20 mouse cellular contexts compared by ENCODE assay signal in the genomic region with DNA sequence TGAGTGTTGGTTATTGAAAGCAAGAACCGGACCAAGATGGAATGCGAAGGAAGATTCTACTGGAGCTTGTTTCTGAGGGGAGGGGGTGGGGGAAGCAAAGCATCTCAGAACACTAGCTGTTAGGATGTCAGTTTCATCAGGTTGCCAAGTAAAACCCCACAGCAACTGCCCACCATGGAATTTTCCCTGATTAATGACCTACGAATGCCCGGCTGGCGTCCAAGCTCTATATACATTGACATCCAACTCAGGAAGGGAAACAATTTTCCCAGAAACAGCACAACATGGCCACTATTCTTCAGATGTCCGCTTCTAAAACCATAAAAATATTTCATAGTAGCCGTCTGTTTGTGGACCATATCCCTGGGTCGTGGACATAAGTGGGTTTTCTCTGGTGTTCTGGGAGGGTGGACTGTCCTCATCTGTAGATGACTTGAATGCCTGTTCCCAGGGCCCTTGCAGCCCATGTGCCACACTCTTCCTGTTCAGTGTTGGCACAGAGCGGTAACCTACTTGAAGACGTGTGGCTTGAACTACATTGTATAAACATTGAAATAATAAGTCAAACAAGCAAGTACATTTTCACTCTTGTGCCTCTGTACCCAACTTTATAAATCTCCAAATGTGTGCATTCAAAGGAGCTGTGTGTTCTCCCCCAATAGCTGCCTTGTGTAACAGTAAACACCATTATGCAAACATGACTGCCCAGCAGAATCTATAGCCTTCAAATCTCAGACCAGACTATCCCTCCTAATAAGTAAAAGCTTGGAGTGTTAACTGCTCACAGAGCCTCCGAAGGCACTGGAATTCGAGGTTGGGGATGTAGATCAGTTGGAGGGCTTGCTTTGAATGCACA.
DNase-seq lines count a peak whose midpoint lies in the region; ATAC-seq and TF ChIP-seq lines count a peak whose summit lies in the region.
"Had no signal": no experiment of that assay in that cellular context is flagged by ENCODE, and none has a peak within 500 bp of the region (broad histone marks: within the 10 kb centered on the region; RNA-seq: fewer than 3 reads in every experiment).

No protein-coding gene starts in this region.

- H3K27ac ChIP-seq in hindbrain, embryonic 10.5 days, result peak overlapping the region; percentile 50; the same call in 1 of the 2 replicates
- no peak overlapping the region for H3K27ac ChIP-seq in hindbrain, embryonic 14.5 days
- peak overlapping the region; percentile 69 for H3K27ac ChIP-seq in lung, embryonic 14.5 days (ENCODE audit: low read depth)
- H3K27ac ChIP-seq in limb, embryonic 10.5 days, result peak overlapping the region; percentile 87
- peak overlapping the region; percentile 72 for H3K27ac ChIP-seq in limb, embryonic 13.5 days
- H3K27ac ChIP-seq in forebrain, postnatal 0 days (ENCODE audit: low read depth, low read length), result no peak overlapping the region
- H3K27ac ChIP-seq: forebrain, embryonic 12.5 days; macrophage; neural tube, embryonic 13.5 days had no signal

- H3K4me3 ChIP-seq in hindbrain, embryonic 10.5 days, result no peak overlapping the region
- H3K4me3 ChIP-seq in hindbrain, embryonic 14.5 days (replicated peaks; ENCODE audit: low read length), result no peak overlapping the region
- no peak overlapping the region for H3K4me3 ChIP-seq in lung, embryonic 14.5 days (ENCODE audit: low read depth, low read length)
- no peak overlapping the region for H3K4me3 ChIP-seq in limb, embryonic 10.5 days
- H3K4me3 ChIP-seq in limb, embryonic 13.5 days, result no peak overlapping the region
- H3K4me3 ChIP-seq in forebrain, postnatal 0 days (ENCODE audit: low read depth, low read length), result no peak overlapping the region
- H3K4me3 ChIP-seq: erythroblast, embryonic 14.5 days; forebrain, embryonic 12.5 days; midbrain, embryonic 15.5 days; neural tube, embryonic 13.5 days had no signal

- TF ChIP-seq CTCF in lung, embryonic 14.5 days (IDR thresholded peaks at IDR 0.05; ENCODE audit: low read depth), result no peak
- TF ChIP-seq CTCF in forebrain, postnatal 0 days (IDR thresholded peaks at IDR 0.05; ENCODE audit: low read depth), result no peak

- H3K4me2 ChIP-seq in hindbrain, embryonic 14.5 days (replicated peaks), result no peak overlapping the region
- H3K4me2 ChIP-seq in lung, embryonic 14.5 days, result no peak overlapping the region
- H3K4me2 ChIP-seq in limb, embryonic 13.5 days (replicated peaks), result no peak overlapping the region
- H3K4me2 ChIP-seq in forebrain, postnatal 0 days (ENCODE audit: low read depth), result no peak overlapping the region
- H3K4me2 ChIP-seq: forebrain, embryonic 12.5 days; liver, embryonic 11.5 days; midbrain, embryonic 15.5 days; neural tube, embryonic 13.5 days had no signal

- H3K36me3 ChIP-seq in hindbrain, embryonic 10.5 days, result no peaks in the 10 kb centered on the region
- H3K36me3 ChIP-seq in hindbrain, embryonic 14.5 days (replicated peaks; ENCODE audit: control insufficient read depth, insufficient read depth), result no peaks in the 10 kb centered on the region
- no peaks in the 10 kb centered on the region for H3K36me3 ChIP-seq in lung, embryonic 14.5 days (ENCODE audit: insufficient read depth)
- H3K36me3 ChIP-seq in limb, embryonic 10.5 days, result no peaks in the 10 kb centered on the region
- no peaks in the 10 kb centered on the region for H3K36me3 ChIP-seq in limb, embryonic 13.5 days
- no peaks in the 10 kb centered on the region for H3K36me3 ChIP-seq in forebrain, postnatal 0 days (ENCODE audit: insufficient read depth)
- H3K36me3 ChIP-seq: forebrain, embryonic 12.5 days; midbrain, embryonic 15.5 days; neural tube, embryonic 13.5 days had no signal

- no peaks in the 10 kb centered on the region for H3K27me3 ChIP-seq in hindbrain, embryonic 10.5 days (ENCODE audit: insufficient read depth, poor library complexity, severe bottlenecking)
- H3K27me3 ChIP-seq in hindbrain, embryonic 14.5 days (ENCODE audit: control insufficient read depth, insufficient read depth, low read length), result no peaks in the 10 kb centered on the region
- H3K27me3 ChIP-seq in lung, embryonic 14.5 days (ENCODE audit: insufficient read depth, low read length), result no peaks in the 10 kb centered on the region
- H3K27me3 ChIP-seq in limb, embryonic 10.5 days (ENCODE audit: low read depth, poor library complexity, severe bottlenecking), result no peaks in the 10 kb centered on the region
- no peaks in the 10 kb centered on the region for H3K27me3 ChIP-seq in limb, embryonic 13.5 days
- H3K27me3 ChIP-seq in forebrain, postnatal 0 days (ENCODE audit: insufficient read depth, low read length), result no peaks in the 10 kb centered on the region
- H3K27me3 ChIP-seq: forebrain, embryonic 12.5 days; midbrain, embryonic 15.5 days; neural tube, embryonic 13.5 days had no signal

- no peaks in the 10 kb centered on the region for H3K4me1 ChIP-seq in hindbrain, embryonic 10.5 days (replicated peaks)
- H3K4me1 ChIP-seq in hindbrain, embryonic 14.5 days (replicated peaks; ENCODE audit: control insufficient read depth, insufficient read depth, low read length), result no peaks in the 10 kb centered on the region
- peaks cover 25% of the 10 kb centered on the region for H3K4me1 ChIP-seq in lung, embryonic 14.5 days (ENCODE audit: insufficient read depth)
- peaks cover 56% of the 10 kb centered on the region for H3K4me1 ChIP-seq in limb, embryonic 10.5 days
- peaks cover 39% of the 10 kb centered on the region for H3K4me1 ChIP-seq in limb, embryonic 13.5 days
- H3K4me1 ChIP-seq in forebrain, postnatal 0 days (ENCODE audit: insufficient read depth), result no peaks in the 10 kb centered on the region
- H3K4me1 ChIP-seq: forebrain, embryonic 12.5 days; midbrain, embryonic 15.5 days; neural tube, embryonic 13.5 days had no signal

- no peak for DNase-seq in hindbrain, embryonic 10.5 days (ENCODE audit: low spot score)
- DNase-seq in hindbrain, embryonic 14.5 days (ENCODE audit: low spot score), result no peak
- peak; percentile 62 for DNase-seq in lung, embryonic 14.5 days
- DNase-seq in lung, postnatal 36 days, result no peak
- no peak for DNase-seq in limb, embryonic 10.5 days (ENCODE audit: low spot score)
- no peak for DNase-seq in layer of hippocampus, postnatal 14 days (ENCODE audit: low spot score in 2 of 2)
- no peak for DNase-seq in forebrain, postnatal 0 days
- DNase-seq: adrenal gland, postnatal 25 days; cerebellum, adult 11-12 months; cerebellum, postnatal 10 days; kidney, adult 8-10 months; kidney, postnatal 25 days had no signal

- 85% methylated on average over 12 of the region's 12 CpGs for WGBS in hindbrain, embryonic 10.5 days
- 76% methylated on average over 12 of the region's 12 CpGs for WGBS in hindbrain, embryonic 14.5 days
- WGBS in lung, embryonic 14.5 days, result 34% methylated on average over 12 of the region's 12 CpGs
- WGBS in limb, embryonic 10.5 days, result 80% methylated on average over 12 of the region's 12 CpGs
- WGBS in limb, embryonic 13.5 days, result 58% methylated on average over 12 of the region's 12 CpGs
- 86% methylated on average over 12 of the region's 12 CpGs for WGBS in forebrain, postnatal 0 days

- no peak overlapping the region for H3K9ac ChIP-seq in hindbrain, embryonic 14.5 days
- no peak overlapping the region for H3K9ac ChIP-seq in lung, embryonic 14.5 days
- no peak overlapping the region for H3K9ac ChIP-seq in limb, embryonic 13.5 days
- H3K9ac ChIP-seq in forebrain, postnatal 0 days, result no peak overlapping the region
- H3K9ac ChIP-seq: forebrain, embryonic 12.5 days; midbrain, embryonic 15.5 days; neural tube, embryonic 13.5 days had no signal

- ATAC-seq in hindbrain, embryonic 14.5 days (ENCODE audit: low FRiP score), result no peak
- peak; percentile 73 for ATAC-seq in lung, embryonic 14.5 days (ENCODE audit: insufficient read depth)
- ATAC-seq in limb, embryonic 13.5 days (ENCODE audit: low FRiP score, low read depth), result 0 out of 2 replicates have a peak, but pooled peaks have one; percentile 45
- no peak for ATAC-seq in forebrain, postnatal 0 days
- ATAC-seq: inflammation-experienced regulatory T-cells, adult 6 months; midbrain, embryonic 15.5 days had no signal

- no peaks in the 10 kb centered on the region for H3K9me3 ChIP-seq in hindbrain, embryonic 10.5 days
- H3K9me3 ChIP-seq in hindbrain, embryonic 14.5 days (ENCODE audit: control insufficient read depth, low read length), result no peaks in the 10 kb centered on the region
- H3K9me3 ChIP-seq in lung, embryonic 14.5 days (ENCODE audit: low read depth, low read length), result no peaks in the 10 kb centered on the region
- no peaks in the 10 kb centered on the region for H3K9me3 ChIP-seq in limb, embryonic 10.5 days (replicated peaks)
- no peaks in the 10 kb centered on the region for H3K9me3 ChIP-seq in limb, embryonic 13.5 days
- no peaks in the 10 kb centered on the region for H3K9me3 ChIP-seq in forebrain, postnatal 0 days (ENCODE audit: low read length)
- H3K9me3 ChIP-seq: forebrain, embryonic 12.5 days; midbrain, embryonic 15.5 days; neural tube, embryonic 13.5 days had no signal

Comparison
In these comparisons a context has a peak if more than half of its experiments do, and no peak if none do; other contexts are left out.
1. H3K27ac ChIP-seq: peak in hindbrain, embryonic 10.5 days (single experiment), lung, embryonic 14.5 days (single experiment), limb, embryonic 10.5 days (single experiment) and limb, embryonic 13.5 days (single experiment); none in hindbrain, embryonic 14.5 days (single experiment) and forebrain, postnatal 0 days (single experiment).
2. ATAC-seq: peak in lung, embryonic 14.5 days (single experiment) and limb, embryonic 13.5 days (single experiment); none in hindbrain, embryonic 14.5 days (single experiment) and forebrain, postnatal 0 days (single experiment).